Mouse (Mus musculus): ENCODE data around the gene Gm45711.

Gm45711 gene

GRCm38 (mm10) chr8:104242038-104242644 is 67.7 kb downstream of the Gm45711 start:
- DNase-seq (ENCODE audit: low spot score in 2 of 2), result no peak

GRCm38 (mm10) chr8:104239418-104239861 is 70.4 kb downstream of the Gm45711 start:
- DNase-seq (ENCODE audit: low spot score in 2 of 2), result no peak

- no peak for DNase-seq (ENCODE audit: low spot score in 2 of 2)
Observed at GRCm38 (mm10) chr8:104234573-104234972, 75.3 kb downstream of the Gm45711 start.

GRCm38 (mm10) chr8:104232919-104233318 is 77.0 kb downstream of the Gm45711 start:
- no peak for DNase-seq (ENCODE audit: low spot score in 2 of 2)

- no peak for DNase-seq (ENCODE audit: low spot score in 2 of 2)
Observed at GRCm38 (mm10) chr8:104232039-104232438, 77.8 kb downstream of the Gm45711 start.
